Mouse (Mus musculus): Measurements from ENCODE around the gene BC061212.
"Not testable (repeated sequence)": the region's sequence is repeated elsewhere in the genome, so short reads cannot be mapped to it uniquely, and the experiment has no call there.

Gene BC061212

DNA sequence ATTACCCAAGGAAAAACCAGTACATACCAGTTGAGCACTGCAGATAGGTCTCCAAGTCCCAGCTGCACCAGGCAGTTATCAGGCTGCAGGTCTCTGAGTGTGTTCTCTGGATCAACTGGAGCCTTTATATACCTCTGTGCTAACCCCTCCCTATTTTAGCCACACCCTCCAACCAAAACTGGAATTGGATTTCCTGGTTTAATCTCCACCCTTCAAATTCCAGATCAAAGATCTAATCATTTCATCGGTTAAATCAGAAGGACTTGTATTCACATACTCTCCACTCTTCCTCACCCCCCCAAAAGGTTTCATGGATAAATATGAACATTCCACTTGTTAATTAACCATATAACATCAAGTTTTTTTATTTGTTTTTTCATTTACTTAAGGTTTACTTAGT lies at the start of gene BC061212:
BC061212 (minus strand) TSS at position 101 of the 400 bp plus-strand sequence.
- DNase-seq (ENCODE audit: low spot score), result not testable (repeated sequence)

DNA sequence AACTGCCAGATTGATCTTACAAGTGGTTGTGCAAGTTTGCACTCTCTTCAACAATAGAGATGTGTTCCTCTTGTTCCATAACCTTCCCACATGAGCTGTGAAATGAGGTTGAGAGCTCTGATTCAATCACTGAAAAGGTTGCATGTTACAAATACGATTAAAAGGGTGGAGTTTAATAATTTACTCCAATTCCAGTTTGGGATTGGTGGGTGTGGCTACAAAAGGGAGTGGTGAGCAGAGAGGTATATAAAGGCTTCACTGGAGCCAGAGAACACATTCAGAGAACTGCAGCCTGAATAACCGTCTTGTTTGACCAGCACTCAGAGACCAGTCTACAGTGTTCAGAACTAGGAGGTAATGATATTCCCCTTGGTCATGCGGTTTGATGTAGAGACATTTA lies 5.7 kb upstream of the BC061212 start, which contains the start of gene Gm6351:
Gm6351 (plus strand) TSS at position 301 of the 400 bp plus-strand sequence.
- not testable (repeated sequence) for DNase-seq (ENCODE audit: low spot score)

Measured in spleen, adult 12 weeks (tissue).